Mouse (Mus musculus): ENCODE data around the gene 4930550C14Rik. TPM values are rescaled to one million over a fixed set of nuclear protein-coding genes. Genes with fewer than 3 reads are reported as not detected.

The 4930550C14Rik gene
- polyA plus RNA-seq, 1 experiment from 2014 or later = 0.40 TPM

DNA sequence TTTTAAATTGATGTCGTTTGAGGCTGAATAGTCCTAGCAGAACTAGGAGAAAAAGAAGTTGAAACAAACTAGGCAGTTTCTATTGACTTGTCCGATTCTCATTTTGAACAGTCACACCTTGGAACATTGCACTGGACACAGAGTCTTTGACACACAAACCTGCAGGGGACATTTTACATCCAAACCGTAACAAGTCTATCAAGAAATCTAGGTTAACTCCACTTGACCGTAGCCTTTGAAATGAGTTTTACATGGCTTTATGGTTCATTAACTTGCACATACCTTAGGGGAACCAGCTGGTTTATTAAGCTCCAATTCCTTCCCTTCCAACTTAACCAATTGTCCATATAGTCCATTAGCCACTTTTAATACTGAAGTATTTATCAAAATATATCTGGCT, 1.4 kb upstream of the 4930550C14Rik start:
- 76% methylated on average over 4 of the region's 4 CpGs for WGBS (ENCODE audit: insufficient replicate concordance)
- H3K4me1 ChIP-seq (ENCODE audit: control insufficient read depth, low read depth, low read length) = no peaks in the 10 kb centered on the region; the same call in 1 of the 2 replicates
- H3K9me3 ChIP-seq (replicated peaks; ENCODE audit: control insufficient read depth, low read length) = no peaks in the 10 kb centered on the region
- no peak overlapping the region for H3K4me3 ChIP-seq (ENCODE audit: low read depth, low read length)
- no peak overlapping the region for H3K9ac ChIP-seq (ENCODE audit: low read depth, low read length)
- no peaks in the 10 kb centered on the region for H3K27me3 ChIP-seq (ENCODE audit: control insufficient read depth, insufficient read depth, low read depth, low read length)
- H3K36me3 ChIP-seq (ENCODE audit: control insufficient read depth, insufficient read depth) = no peaks in the 10 kb centered on the region
- no peak for ATAC-seq (ENCODE audit: low read depth)
- no peak overlapping the region for H3K4me2 ChIP-seq (ENCODE audit: low read depth, low read length)
- H3K27ac ChIP-seq (ENCODE audit: low read length) = no peak overlapping the region

DNA sequence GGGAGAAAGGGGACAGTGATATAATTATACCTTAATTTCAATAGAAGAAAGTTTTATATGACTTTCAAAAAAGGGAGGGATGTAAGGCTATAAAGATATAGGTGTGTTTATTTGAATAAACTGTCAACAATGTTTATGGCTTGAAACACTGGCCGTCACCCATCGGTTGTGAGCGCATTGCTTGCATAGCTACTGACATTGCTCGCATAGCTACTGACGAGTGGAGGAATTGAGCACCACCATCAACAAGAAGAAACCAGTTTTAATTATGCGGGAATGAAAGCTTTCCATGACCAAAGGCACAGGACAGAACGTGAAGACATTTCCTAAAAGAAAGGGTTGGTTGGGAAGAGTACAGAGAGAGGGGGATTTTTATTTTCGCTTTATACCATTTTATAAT, 979 bp upstream of the 4930550C14Rik start:
- H3K36me3 ChIP-seq (ENCODE audit: control insufficient read depth, insufficient read depth) = no peaks in the 10 kb centered on the region
- no peaks in the 10 kb centered on the region for H3K27me3 ChIP-seq (ENCODE audit: control insufficient read depth, insufficient read depth, low read depth, low read length)
- no peak overlapping the region for H3K4me2 ChIP-seq (ENCODE audit: low read depth, low read length)
- H3K9me3 ChIP-seq (replicated peaks; ENCODE audit: control insufficient read depth, low read length) = no peaks in the 10 kb centered on the region
- no peak for ATAC-seq (ENCODE audit: low read depth)
- H3K27ac ChIP-seq (ENCODE audit: low read length) = no peak overlapping the region
- no peaks in the 10 kb centered on the region; the same call in 1 of the 2 replicates for H3K4me1 ChIP-seq (ENCODE audit: control insufficient read depth, low read depth, low read length)
- H3K4me3 ChIP-seq (ENCODE audit: low read depth, low read length) = no peak overlapping the region
- H3K9ac ChIP-seq (ENCODE audit: low read depth, low read length) = no peak overlapping the region
- WGBS (ENCODE audit: insufficient replicate concordance) = 80% methylated on average over 8 of the region's 8 CpGs

DNA sequence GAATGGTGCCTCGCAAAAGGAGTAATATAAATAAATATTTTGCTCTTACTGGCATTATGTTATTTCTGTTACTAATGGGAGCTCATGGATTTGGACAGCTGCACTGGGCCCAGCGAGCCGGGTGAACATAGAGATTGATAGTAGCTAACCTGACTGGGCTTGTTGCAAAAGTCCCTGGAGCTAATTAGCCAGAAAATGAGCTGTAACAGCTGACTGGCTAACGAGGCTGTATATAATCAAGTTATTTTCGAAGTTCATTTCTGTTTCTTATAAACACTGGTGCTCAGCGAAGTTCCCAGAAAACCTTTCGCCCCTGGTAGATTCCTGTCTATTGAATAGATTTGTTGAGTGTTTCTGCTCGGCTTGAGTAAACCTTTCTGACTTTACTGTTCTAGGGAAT, 866 bp downstream of the 4930550C14Rik start:
- no peak for ATAC-seq (ENCODE audit: low read depth)
- 73% methylated on average over 8 of the region's 8 CpGs for WGBS (ENCODE audit: insufficient replicate concordance)
- Histone ChIP-seq H3K9me3 (replicated peaks; ENCODE audit: control insufficient read depth, low read length) (no peaks in the 10 kb centered on the region), H3K27ac (ENCODE audit: low read length) (no peak overlapping the region), H3K36me3 (ENCODE audit: control insufficient read depth, insufficient read depth) (no peaks in the 10 kb centered on the region), H3K9ac (ENCODE audit: low read depth, low read length) (no peak overlapping the region), H3K4me1 (ENCODE audit: control insufficient read depth, low read depth, low read length) (no peaks in the 10 kb centered on the region; the same call in 1 of the 2 replicates), H3K4me3 (ENCODE audit: low read depth, low read length) (no peak overlapping the region), H3K4me2 (ENCODE audit: low read depth, low read length) (no peak overlapping the region), H3K27me3 (ENCODE audit: control insufficient read depth, insufficient read depth, low read depth, low read length) (no peaks in the 10 kb centered on the region)

DNA sequence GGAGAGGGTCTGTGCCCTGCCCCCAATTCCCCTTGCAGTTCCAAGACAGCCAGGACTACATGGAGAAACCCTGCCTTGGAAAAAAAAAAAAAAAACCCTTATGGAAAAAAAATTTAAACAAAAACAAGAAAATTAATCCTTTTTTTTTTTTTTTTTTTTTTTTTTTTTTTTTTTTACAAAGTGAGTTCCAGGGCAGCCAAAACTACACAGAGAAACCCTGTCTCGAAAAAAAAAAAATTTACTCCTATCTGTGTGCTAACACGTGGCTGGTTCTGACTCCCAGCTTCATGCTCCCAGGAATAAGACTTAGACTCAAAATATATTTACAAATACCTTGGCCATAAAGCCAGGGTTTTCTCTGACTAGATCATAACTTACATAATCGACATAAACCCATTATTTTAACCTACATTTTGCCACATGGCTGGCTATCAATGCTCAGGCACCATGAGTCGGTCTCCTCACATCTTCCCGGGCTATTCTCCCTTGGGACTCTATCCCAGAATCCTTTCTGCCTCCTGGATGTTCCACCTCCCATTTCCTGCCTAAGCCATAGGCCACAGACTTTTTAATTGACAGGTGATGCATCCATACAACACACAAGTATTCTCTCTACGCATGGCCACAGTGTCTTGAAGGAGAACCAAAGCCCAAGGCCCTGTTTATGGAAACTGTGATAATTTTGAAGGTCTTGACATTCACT, 2.1 kb downstream of the 4930550C14Rik start:
- no peak overlapping the region for H3K27ac ChIP-seq (ENCODE audit: low read length)
- no peak overlapping the region for H3K4me3 ChIP-seq (ENCODE audit: low read depth, low read length)
- ATAC-seq (ENCODE audit: low read depth) = no peak
- H3K9ac ChIP-seq (ENCODE audit: low read depth, low read length) = no peak overlapping the region
- H3K27me3 ChIP-seq (ENCODE audit: control insufficient read depth, insufficient read depth, low read depth, low read length) = no peaks in the 10 kb centered on the region
- H3K9me3 ChIP-seq (replicated peaks; ENCODE audit: control insufficient read depth, low read length) = no peaks in the 10 kb centered on the region
- H3K4me1 ChIP-seq (ENCODE audit: control insufficient read depth, low read depth, low read length) = peaks cover 3% of the 10 kb centered on the region
- H3K36me3 ChIP-seq (ENCODE audit: control insufficient read depth, insufficient read depth) = no peaks in the 10 kb centered on the region
- 65% methylated on average over 6 of the region's 6 CpGs for WGBS (ENCODE audit: insufficient replicate concordance)
- H3K4me2 ChIP-seq (ENCODE audit: low read depth, low read length) = no peak overlapping the region

DNA sequence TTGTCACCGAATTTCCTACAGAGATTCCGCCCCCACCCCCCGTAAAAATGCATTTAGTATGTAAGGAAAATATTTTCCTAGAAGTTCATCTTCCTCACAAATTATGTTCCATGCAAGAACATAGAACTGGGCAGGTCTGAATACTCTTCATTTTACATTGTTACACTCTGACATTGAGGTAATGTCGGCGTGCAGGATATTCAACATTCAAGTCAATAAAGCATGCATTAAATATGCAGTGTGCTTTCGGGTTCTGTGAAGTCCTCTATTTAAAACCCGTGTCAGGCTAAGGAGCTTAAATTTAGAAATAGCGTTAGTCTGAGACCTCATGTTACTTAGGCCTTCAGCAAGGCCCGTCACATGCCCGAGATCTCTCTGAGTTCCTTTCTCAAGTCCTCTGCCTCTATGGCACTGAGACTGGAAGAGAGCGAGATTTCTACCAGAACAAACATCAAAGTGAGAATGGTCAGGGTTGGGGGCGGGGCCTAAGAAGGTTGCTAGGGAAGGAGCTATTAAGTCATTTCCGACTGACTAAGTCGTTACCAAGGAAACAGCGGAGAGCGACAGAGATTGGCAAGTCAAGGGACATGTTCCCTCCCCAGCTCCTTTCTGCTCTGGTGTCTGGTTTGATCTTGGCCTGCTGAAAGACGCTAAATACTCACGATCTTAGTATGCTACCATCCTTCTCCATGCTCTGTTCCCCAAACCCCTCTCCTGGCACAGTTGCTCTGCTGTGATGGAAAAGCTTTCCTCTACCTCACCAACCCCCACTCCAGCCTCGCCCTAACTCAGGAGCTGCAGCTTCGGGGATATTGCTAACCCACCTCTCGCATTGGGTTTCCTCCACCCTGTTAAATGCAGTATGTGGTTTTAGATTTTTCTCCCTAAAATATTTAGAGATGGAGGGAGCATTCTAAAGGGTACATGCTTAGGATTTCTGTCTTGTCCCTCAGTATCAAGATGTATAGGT, 2.9 kb downstream of the 4930550C14Rik start:
- Histone ChIP-seq H3K9ac (ENCODE audit: low read depth, low read length) (peak overlapping the region; percentile 33; the same call in 1 of the 2 replicates), H3K36me3 (ENCODE audit: control insufficient read depth, insufficient read depth) (no peaks in the 10 kb centered on the region), H3K4me3 (ENCODE audit: low read depth, low read length) (peak overlapping the region; percentile 40), H3K27ac (ENCODE audit: low read length) (no peak overlapping the region), H3K9me3 (replicated peaks; ENCODE audit: control insufficient read depth, low read length) (no peaks in the 10 kb centered on the region), H3K4me1 (ENCODE audit: control insufficient read depth, low read depth, low read length) (peaks cover 7% of the 10 kb centered on the region), H3K4me2 (ENCODE audit: low read depth, low read length) (peak overlapping the region; percentile 46), H3K27me3 (ENCODE audit: control insufficient read depth, insufficient read depth, low read depth, low read length) (no peaks in the 10 kb centered on the region)
- ATAC-seq (ENCODE audit: low read depth) = peak; percentile 39; the same call in 1 of the 2 replicates
- 22% methylated on average over 21 of the region's 21 CpGs for WGBS (ENCODE audit: insufficient replicate concordance)

DNA sequence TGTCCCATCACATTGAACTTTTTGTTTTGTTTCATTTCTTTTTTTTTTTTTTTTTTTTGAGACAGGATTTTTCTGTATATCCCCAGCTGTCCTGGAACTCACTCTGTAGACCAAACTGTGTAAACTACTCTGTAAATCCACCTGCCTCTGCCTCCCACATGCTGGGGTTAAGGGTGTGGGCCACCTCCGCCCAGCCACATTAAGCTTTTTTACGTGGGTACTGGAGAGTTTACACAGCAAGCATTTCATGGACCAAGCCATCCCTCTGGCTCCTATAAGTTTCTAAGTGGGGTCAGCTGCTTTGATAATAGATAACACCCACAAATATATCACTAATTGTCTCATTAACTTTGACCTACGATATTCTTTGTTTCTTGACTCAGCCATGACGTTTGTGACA, 6.4 kb downstream of the 4930550C14Rik start:
- Histone ChIP-seq H3K27me3 (ENCODE audit: control insufficient read depth, insufficient read depth, low read depth, low read length) (no peaks in the 10 kb centered on the region), H3K4me1 (ENCODE audit: control insufficient read depth, low read depth, low read length) (peaks cover 14% of the 10 kb centered on the region), H3K4me3 (ENCODE audit: low read depth, low read length) (no peak overlapping the region), H3K27ac (ENCODE audit: low read length) (no peak overlapping the region), H3K36me3 (ENCODE audit: control insufficient read depth, insufficient read depth) (no peaks in the 10 kb centered on the region), H3K9me3 (replicated peaks; ENCODE audit: control insufficient read depth, low read length) (no peaks in the 10 kb centered on the region), H3K4me2 (ENCODE audit: low read depth, low read length) (no peak overlapping the region), H3K9ac (ENCODE audit: low read depth, low read length) (no peak overlapping the region)
- no peak for ATAC-seq (ENCODE audit: low read depth)
- 52% methylated on average over 4 of the region's 4 CpGs for WGBS (ENCODE audit: insufficient replicate concordance)

DNA sequence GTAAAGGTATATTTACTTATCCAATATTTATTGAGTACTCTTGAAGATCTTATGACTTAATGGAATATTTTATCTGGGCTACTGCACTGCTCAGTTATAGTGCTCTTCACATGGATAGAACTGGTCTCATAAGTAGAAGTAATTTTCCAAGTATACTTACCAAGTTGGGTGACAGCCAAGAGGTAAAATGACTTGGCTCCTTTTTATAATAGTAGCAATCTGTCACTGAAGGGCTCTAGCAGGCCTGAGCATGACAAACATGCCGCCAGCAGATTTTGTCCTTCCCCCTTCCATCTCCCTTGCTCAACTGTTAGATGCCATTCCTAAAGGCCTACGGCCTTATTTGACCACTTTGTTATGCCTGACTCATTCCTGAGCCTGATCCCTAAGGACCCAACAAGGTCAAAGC, 6.8 kb downstream of the 4930550C14Rik start:
- Histone ChIP-seq H3K36me3 (ENCODE audit: control insufficient read depth, insufficient read depth) (no peaks in the 10 kb centered on the region), H3K9me3 (replicated peaks; ENCODE audit: control insufficient read depth, low read length) (no peaks in the 10 kb centered on the region), H3K27me3 (ENCODE audit: control insufficient read depth, insufficient read depth, low read depth, low read length) (no peaks in the 10 kb centered on the region), H3K27ac (ENCODE audit: low read length) (no peak overlapping the region), H3K9ac (ENCODE audit: low read depth, low read length) (no peak overlapping the region), H3K4me3 (ENCODE audit: low read depth, low read length) (no peak overlapping the region), H3K4me2 (ENCODE audit: low read depth, low read length) (no peak overlapping the region), H3K4me1 (ENCODE audit: control insufficient read depth, low read depth, low read length) (peaks cover 14% of the 10 kb centered on the region)
- no peak for ATAC-seq (ENCODE audit: low read depth)
- WGBS (ENCODE audit: insufficient replicate concordance) = 67% methylated on average over 2 of the region's 2 CpGs

DNA sequence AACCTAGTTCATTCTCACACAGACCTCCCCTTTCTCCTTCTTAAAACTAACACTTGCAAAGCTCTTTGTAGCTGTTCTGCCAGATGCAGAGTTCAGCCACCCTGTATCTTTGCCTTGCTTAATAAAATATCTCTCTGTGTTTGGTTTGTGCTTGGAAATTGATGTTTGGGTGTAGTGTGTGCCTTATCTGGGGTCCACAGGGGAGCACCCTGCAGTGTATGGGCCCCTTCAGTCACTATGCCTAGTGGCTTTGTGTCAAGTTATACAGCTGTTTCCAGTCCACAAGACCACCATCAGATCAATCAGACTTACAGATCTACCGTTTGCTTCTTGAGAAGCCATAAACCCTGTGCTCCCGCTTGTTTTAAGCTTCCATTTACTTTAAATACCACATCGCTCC, 7.3 kb downstream of the 4930550C14Rik start:
- WGBS (ENCODE audit: insufficient replicate concordance) = 45% methylated on average over 3 of the region's 3 CpGs
- H3K4me2 ChIP-seq (ENCODE audit: low read depth, low read length) = no peak overlapping the region

More for the DNA sequence above, 7.3 kb downstream of the 4930550C14Rik start:
- no peak overlapping the region for H3K9ac ChIP-seq (ENCODE audit: low read depth, low read length)
- H3K4me1 ChIP-seq (ENCODE audit: control insufficient read depth, low read depth, low read length) = peaks cover 14% of the 10 kb centered on the region
- peak; percentile 78 for ATAC-seq (ENCODE audit: low read depth)
- no peaks in the 10 kb centered on the region for H3K9me3 ChIP-seq (replicated peaks; ENCODE audit: control insufficient read depth, low read length)
- H3K4me3 ChIP-seq (ENCODE audit: low read depth, low read length) = no peak overlapping the region
- H3K36me3 ChIP-seq (ENCODE audit: control insufficient read depth, insufficient read depth) = no peaks in the 10 kb centered on the region
- no peaks in the 10 kb centered on the region for H3K27me3 ChIP-seq (ENCODE audit: control insufficient read depth, insufficient read depth, low read depth, low read length)
- no peak overlapping the region for H3K27ac ChIP-seq (ENCODE audit: low read length)

Measured in liver, embryonic 16.5 days (tissue).